Comparison of ENCODE assay signal across 9 mouse cellular contexts in genomic region chr10:118820901-118821300, GRCm38 (mm10). TPM values are rescaled to one million over a fixed set of nuclear protein-coding genes. Genes with fewer than 3 reads are reported as not detected.
A peak's percentile ranks its signal among the peaks of the same experiment; 100 is the strongest.
DNase-seq lines count a peak whose midpoint lies in the region; ATAC-seq lines count a peak whose summit lies in the region.
"Had no signal": no experiment of that assay in that cellular context is flagged by ENCODE, and none has a peak within 500 bp of the region (broad histone marks: within the 10 kb centered on the region; RNA-seq: fewer than 3 reads in every experiment).

No protein-coding gene starts in this region.

- WGBS in embryonic facial prominence, embryonic 14.5 days, result 26% methylated on average over 7 of the region's 7 CpGs
- WGBS in kidney, embryonic 16.5 days, result 30% methylated on average over 7 of the region's 7 CpGs
- WGBS in limb, embryonic 13.5 days, result 23% methylated on average over 7 of the region's 7 CpGs
- 25% methylated on average over 7 of the region's 7 CpGs for WGBS in neural tube, embryonic 15.5 days

- peak; percentile 94 for ATAC-seq in embryonic facial prominence, embryonic 14.5 days (ENCODE audit: low read depth)
- peak; percentile 82; the same call in 1 of the 2 replicates for ATAC-seq in kidney, embryonic 16.5 days (ENCODE audit: low FRiP score, low TSS enrichment)
- peak; percentile 86 for ATAC-seq in limb, embryonic 13.5 days (ENCODE audit: low FRiP score, low read depth)
- peak; percentile 61; the same call in 1 of the 2 replicates for ATAC-seq in neural tube, embryonic 15.5 days (ENCODE audit: low FRiP score)
- no peak for ATAC-seq in megakaryocyte, adult 5-6 weeks (ENCODE audit: poor library complexity, severe bottlenecking)
- no peak for ATAC-seq in erythroid progenitor cell, adult 5-6 weeks (replicated peaks; ENCODE audit: low FRiP score, poor library complexity, severe bottlenecking)

- no peaks in the 10 kb centered on the region for H3K27me3 ChIP-seq in embryonic facial prominence, embryonic 14.5 days (replicated peaks; ENCODE audit: control insufficient read depth, insufficient read depth, low read length)
- no peaks in the 10 kb centered on the region for H3K27me3 ChIP-seq in kidney, embryonic 16.5 days (ENCODE audit: insufficient read depth, low read length)
- no peaks in the 10 kb centered on the region for H3K27me3 ChIP-seq in limb, embryonic 13.5 days
- H3K27me3 ChIP-seq in neural tube, embryonic 15.5 days (replicated peaks), result no peaks in the 10 kb centered on the region
- H3K27me3 ChIP-seq: liver, embryonic 13.5 days had no signal

- no peaks in the 10 kb centered on the region for H3K36me3 ChIP-seq in embryonic facial prominence, embryonic 14.5 days (ENCODE audit: control insufficient read depth, insufficient read depth, low read length)
- no peaks in the 10 kb centered on the region for H3K36me3 ChIP-seq in kidney, embryonic 16.5 days (ENCODE audit: insufficient read depth, low read length)
- no peaks in the 10 kb centered on the region for H3K36me3 ChIP-seq in limb, embryonic 13.5 days
- H3K36me3 ChIP-seq in neural tube, embryonic 15.5 days, result no peaks in the 10 kb centered on the region
- H3K36me3 ChIP-seq: liver, embryonic 13.5 days had no signal

- H3K4me2 ChIP-seq in embryonic facial prominence, embryonic 14.5 days (ENCODE audit: low read depth, low read length), result no peak overlapping the region
- no peak overlapping the region for H3K4me2 ChIP-seq in kidney, embryonic 16.5 days (replicated peaks; ENCODE audit: low read depth, low read length)
- H3K4me2 ChIP-seq in limb, embryonic 13.5 days (replicated peaks), result no peak overlapping the region
- no peak overlapping the region for H3K4me2 ChIP-seq in neural tube, embryonic 15.5 days
- H3K4me2 ChIP-seq: liver, embryonic 13.5 days had no signal

- peak overlapping the region; percentile 16; the same call in 1 of the 2 replicates for H3K27ac ChIP-seq in embryonic facial prominence, embryonic 14.5 days (replicated peaks; ENCODE audit: low read depth, low read length)
- no peak overlapping the region for H3K27ac ChIP-seq in kidney, embryonic 16.5 days (ENCODE audit: low read length)
- H3K27ac ChIP-seq in limb, embryonic 13.5 days, result no peak overlapping the region
- H3K27ac ChIP-seq in neural tube, embryonic 15.5 days (replicated peaks), result no peak overlapping the region
- H3K27ac ChIP-seq: liver, embryonic 13.5 days had no signal

- DNase-seq in cerebellum, postnatal 25 days, result peak; percentile 34 to 58
- no peak for DNase-seq in cerebellum, adult 9-11 months
- peak; percentile 86 for DNase-seq in embryonic facial prominence, embryonic 14.5 days (ENCODE audit: low spot score)
- DNase-seq: liver, embryonic 13.5 days had no signal

- no peak overlapping the region for H3K4me3 ChIP-seq in embryonic facial prominence, embryonic 14.5 days (ENCODE audit: low read depth, low read length)
- H3K4me3 ChIP-seq in kidney, embryonic 16.5 days (ENCODE audit: low read length), result no peak overlapping the region
- H3K4me3 ChIP-seq in limb, embryonic 13.5 days, result no peak overlapping the region
- no peak overlapping the region for H3K4me3 ChIP-seq in neural tube, embryonic 15.5 days (replicated peaks)
- H3K4me3 ChIP-seq: liver, embryonic 13.5 days had no signal

- no peaks in the 10 kb centered on the region for H3K9me3 ChIP-seq in embryonic facial prominence, embryonic 14.5 days (ENCODE audit: control insufficient read depth, low read length)
- no peaks in the 10 kb centered on the region for H3K9me3 ChIP-seq in kidney, embryonic 16.5 days (ENCODE audit: low read length)
- no peaks in the 10 kb centered on the region for H3K9me3 ChIP-seq in limb, embryonic 13.5 days
- no peaks in the 10 kb centered on the region for H3K9me3 ChIP-seq in neural tube, embryonic 15.5 days (replicated peaks)
- H3K9me3 ChIP-seq: liver, embryonic 13.5 days had no signal

- no peak overlapping the region for H3K9ac ChIP-seq in embryonic facial prominence, embryonic 14.5 days (ENCODE audit: low read depth, low read length)
- H3K9ac ChIP-seq in kidney, embryonic 16.5 days (replicated peaks; ENCODE audit: low read length), result no peak overlapping the region
- H3K9ac ChIP-seq in limb, embryonic 13.5 days, result no peak overlapping the region
- no peak overlapping the region for H3K9ac ChIP-seq in neural tube, embryonic 15.5 days (replicated peaks)
- H3K9ac ChIP-seq: liver, embryonic 13.5 days had no signal

- H3K4me1 ChIP-seq in embryonic facial prominence, embryonic 14.5 days (ENCODE audit: control insufficient read depth, insufficient read depth, low read length), result no peaks in the 10 kb centered on the region
- no peaks in the 10 kb centered on the region for H3K4me1 ChIP-seq in kidney, embryonic 16.5 days (ENCODE audit: insufficient read depth, low read length)
- H3K4me1 ChIP-seq in limb, embryonic 13.5 days, result no peaks in the 10 kb centered on the region; the same call in 1 of the 2 replicates
- H3K4me1 ChIP-seq in neural tube, embryonic 15.5 days, result peaks cover 4% of the 10 kb centered on the region; the same call in 1 of the 2 replicates
- H3K4me1 ChIP-seq: liver, embryonic 13.5 days had no signal

RNA-seq across cellular contexts. Expression of gene Dyrk2, which starts 49.1 kb away (rescaled TPM):
- 13.1 and 14.7 TPM in 2 replicates for polyA plus RNA-seq in embryonic facial prominence, embryonic 14.5 days (2014; fragmentation: Nextera tagmentation; extraction: Ambion mirVana)
- 7.6 and 8.4 TPM in 2 replicates for polyA plus RNA-seq in kidney, embryonic 16.5 days (2015; fragmentation: Nextera tagmentation; extraction: Ambion mirVana)
- 9.4 and 10.2 TPM in 2 replicates for polyA plus RNA-seq in limb, embryonic 13.5 days (2015; fragmentation: Nextera tagmentation; extraction: Ambion mirVana)
- 11.3 TPM in 2 replicates for polyA plus RNA-seq in neural tube, embryonic 15.5 days (2015; fragmentation: Nextera tagmentation; extraction: Ambion mirVana)
- 15.5 and 17.1 TPM in 2 replicates for total RNA-seq in megakaryocyte, adult 5-6 weeks (2015)
- total RNA-seq in megakaryocyte, adult 5-6 weeks (2017), result 11.5 and 27.5 TPM in 2 replicates
- total RNA-seq in erythroid progenitor cell, adult 5-6 weeks (2015; ENCODE audit: low replicate concordance), result 5.4 and 6.3 TPM in 2 replicates
- 2.2 and 6.8 TPM in 2 replicates for total RNA-seq in erythroid progenitor cell, adult 5-6 weeks (2017; ENCODE audit: low replicate concordance)

Comparison
In these comparisons a context has a peak if more than half of its experiments do, and no peak if none do; other contexts are left out.
1. ATAC-seq: peak in embryonic facial prominence, embryonic 14.5 days (single experiment), kidney, embryonic 16.5 days (single experiment), limb, embryonic 13.5 days (single experiment) and neural tube, embryonic 15.5 days (single experiment); none in megakaryocyte, adult 5-6 weeks (single experiment) and erythroid progenitor cell, adult 5-6 weeks (single experiment).